Mouse (Mus musculus): ENCODE data around the gene Nlrx1. TPM values are rescaled to one million over a fixed set of nuclear protein-coding genes. Genes with fewer than 3 reads are reported as not detected.

Gene Nlrx1
- polyA plus RNA-seq, 1 experiment from 2014 or later: 5.6 TPM

DNA sequence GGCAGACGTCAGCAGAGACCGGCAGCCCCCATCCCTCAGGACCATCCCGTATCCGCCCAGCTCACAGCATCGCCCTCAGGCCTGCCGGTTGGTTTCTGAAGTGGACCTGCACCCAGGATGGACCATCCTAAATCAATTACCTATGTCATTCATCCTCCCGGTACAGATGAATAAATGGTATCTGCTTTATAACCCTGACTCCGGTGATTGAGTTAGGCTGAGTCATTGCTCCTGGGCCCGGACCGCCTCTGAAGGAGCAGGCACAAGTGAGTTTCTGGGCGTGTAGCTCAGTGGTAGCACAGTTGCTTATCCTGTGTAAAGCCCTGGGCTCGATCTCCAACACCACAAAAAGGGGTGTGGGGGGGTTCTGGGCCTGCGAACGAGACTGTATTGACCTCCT lies 7.0 kb downstream of the Nlrx1 start:
- WGBS: 85% methylated on average over 14 of the region's 14 CpGs
- H3K36me3 ChIP-seq (ENCODE audit: control insufficient read depth, insufficient read depth, low read length): no peaks in the 10 kb centered on the region
- H3K4me2 ChIP-seq (replicated peaks; ENCODE audit: low read depth, low read length): no peak overlapping the region
- H3K4me3 ChIP-seq (ENCODE audit: low read length): no peak overlapping the region
- no peaks in the 10 kb centered on the region for H3K27me3 ChIP-seq (ENCODE audit: control insufficient read depth, insufficient read depth, low read length)
- no peaks in the 10 kb centered on the region for H3K4me1 ChIP-seq (ENCODE audit: control insufficient read depth, insufficient read depth, low read length)
- no peak for ATAC-seq (ENCODE audit: low FRiP score, low TSS enrichment)
- no peak overlapping the region for H3K27ac ChIP-seq (ENCODE audit: low read depth, low read length)
- H3K9ac ChIP-seq (ENCODE audit: low read depth, low read length): no peak overlapping the region
- H3K9me3 ChIP-seq (ENCODE audit: control insufficient read depth, low read length): no peaks in the 10 kb centered on the region

DNA sequence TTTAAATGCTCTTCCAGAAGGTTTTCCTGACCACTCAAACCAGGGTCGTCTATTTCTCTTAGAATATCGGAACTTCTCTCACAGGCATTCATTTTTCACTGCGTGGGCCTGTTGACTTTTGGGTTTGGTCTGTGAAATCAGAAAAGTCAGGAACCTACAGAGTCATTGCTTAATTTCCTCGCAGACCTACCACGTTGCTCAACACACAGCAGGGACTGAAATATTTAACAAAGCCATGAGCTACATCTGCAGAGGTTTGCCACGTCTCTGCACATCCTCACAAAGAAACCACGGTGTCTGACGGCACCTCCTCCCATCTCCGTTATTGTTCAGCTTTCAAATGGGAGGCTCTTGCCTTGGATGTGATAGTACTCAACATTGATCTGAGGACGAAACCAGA lies 9.4 kb downstream of the Nlrx1 start:
- Histone ChIP-seq H3K4me2 (replicated peaks; ENCODE audit: low read depth, low read length) (no peak overlapping the region), H3K36me3 (ENCODE audit: control insufficient read depth, insufficient read depth, low read length) (no peaks in the 10 kb centered on the region), H3K9ac (ENCODE audit: low read depth, low read length) (no peak overlapping the region), H3K4me1 (ENCODE audit: control insufficient read depth, insufficient read depth, low read length) (peaks cover 6% of the 10 kb centered on the region; the same call in 1 of the 2 replicates), H3K9me3 (ENCODE audit: control insufficient read depth, low read length) (no peaks in the 10 kb centered on the region), H3K27me3 (ENCODE audit: control insufficient read depth, insufficient read depth, low read length) (no peaks in the 10 kb centered on the region), H3K27ac (ENCODE audit: low read depth, low read length) (no peak overlapping the region), H3K4me3 (ENCODE audit: low read length) (no peak overlapping the region)
- no peak for ATAC-seq (ENCODE audit: low FRiP score, low TSS enrichment)
- 86% methylated on average over 10 of the region's 10 CpGs for WGBS

DNA sequence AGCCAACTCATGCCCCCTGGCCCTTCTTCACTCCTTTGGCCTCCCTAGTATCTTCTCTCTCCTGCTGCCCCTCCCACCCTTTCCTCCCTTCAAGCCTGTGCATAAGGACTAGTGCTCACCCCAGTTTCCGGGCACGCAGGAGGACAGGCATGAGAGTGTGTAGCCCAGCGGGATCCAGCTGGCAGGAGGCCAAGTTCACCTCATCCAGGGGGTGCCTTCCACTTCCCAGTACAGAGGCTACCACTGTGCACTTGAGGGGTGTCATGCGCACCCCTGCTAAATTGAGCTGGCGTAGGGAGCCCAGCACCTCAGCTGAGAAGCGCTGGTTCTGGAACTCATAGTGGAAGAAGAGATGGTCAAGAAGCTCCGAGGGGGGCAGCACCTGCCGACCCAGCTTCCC lies 12.2 kb downstream of the Nlrx1 start:
- Histone ChIP-seq H3K4me1 (ENCODE audit: control insufficient read depth, insufficient read depth, low read length) (peaks cover 6% of the 10 kb centered on the region; the same call in 1 of the 2 replicates), H3K27ac (ENCODE audit: low read depth, low read length) (no peak overlapping the region), H3K9ac (ENCODE audit: low read depth, low read length) (no peak overlapping the region), H3K9me3 (ENCODE audit: control insufficient read depth, low read length) (no peaks in the 10 kb centered on the region), H3K27me3 (ENCODE audit: control insufficient read depth, insufficient read depth, low read length) (no peaks in the 10 kb centered on the region; the same call in 1 of the 2 replicates), H3K36me3 (ENCODE audit: control insufficient read depth, insufficient read depth, low read length) (no peaks in the 10 kb centered on the region), H3K4me2 (replicated peaks; ENCODE audit: low read depth, low read length) (no peak overlapping the region), H3K4me3 (ENCODE audit: low read length) (no peak overlapping the region)
- no peak for ATAC-seq (ENCODE audit: low FRiP score, low TSS enrichment)
- WGBS: 89% methylated on average over 8 of the region's 8 CpGs

DNA sequence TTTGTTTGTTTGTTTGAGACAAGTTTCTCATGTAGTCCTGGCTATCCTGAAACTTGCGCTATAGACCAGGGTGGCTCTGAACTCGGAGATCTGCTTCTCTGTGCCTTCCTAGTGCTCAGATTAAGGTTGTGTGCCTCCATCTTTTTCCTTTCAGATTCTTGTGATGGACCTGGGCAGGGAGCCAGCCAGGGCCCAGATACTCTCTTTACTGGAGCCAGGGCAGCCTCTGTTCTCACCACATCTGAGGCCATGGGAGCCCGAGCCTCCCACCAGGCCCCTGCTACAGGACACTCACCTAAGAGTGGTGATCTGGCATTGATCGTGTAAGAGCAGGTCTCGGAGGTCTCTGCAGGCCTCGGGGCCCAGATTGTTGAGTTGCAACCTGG lies 13.3 kb downstream of the Nlrx1 start:
- H3K9me3 ChIP-seq (ENCODE audit: control insufficient read depth, low read length): no peaks in the 10 kb centered on the region
- ATAC-seq (ENCODE audit: low FRiP score, low TSS enrichment): no peak
- no peak overlapping the region for H3K9ac ChIP-seq (ENCODE audit: low read depth, low read length)
- 76% methylated on average over 6 of the region's 6 CpGs for WGBS
- no peaks in the 10 kb centered on the region; the same call in 1 of the 2 replicates for H3K27me3 ChIP-seq (ENCODE audit: control insufficient read depth, insufficient read depth, low read length)
- H3K4me3 ChIP-seq (ENCODE audit: low read length): no peak overlapping the region
- no peak overlapping the region for H3K27ac ChIP-seq (ENCODE audit: low read depth, low read length)
- H3K4me1 ChIP-seq (ENCODE audit: control insufficient read depth, insufficient read depth, low read length): peaks cover 13% of the 10 kb centered on the region
- H3K36me3 ChIP-seq (ENCODE audit: control insufficient read depth, insufficient read depth, low read length): no peaks in the 10 kb centered on the region
- H3K4me2 ChIP-seq (replicated peaks; ENCODE audit: low read depth, low read length): no peak overlapping the region

DNA sequence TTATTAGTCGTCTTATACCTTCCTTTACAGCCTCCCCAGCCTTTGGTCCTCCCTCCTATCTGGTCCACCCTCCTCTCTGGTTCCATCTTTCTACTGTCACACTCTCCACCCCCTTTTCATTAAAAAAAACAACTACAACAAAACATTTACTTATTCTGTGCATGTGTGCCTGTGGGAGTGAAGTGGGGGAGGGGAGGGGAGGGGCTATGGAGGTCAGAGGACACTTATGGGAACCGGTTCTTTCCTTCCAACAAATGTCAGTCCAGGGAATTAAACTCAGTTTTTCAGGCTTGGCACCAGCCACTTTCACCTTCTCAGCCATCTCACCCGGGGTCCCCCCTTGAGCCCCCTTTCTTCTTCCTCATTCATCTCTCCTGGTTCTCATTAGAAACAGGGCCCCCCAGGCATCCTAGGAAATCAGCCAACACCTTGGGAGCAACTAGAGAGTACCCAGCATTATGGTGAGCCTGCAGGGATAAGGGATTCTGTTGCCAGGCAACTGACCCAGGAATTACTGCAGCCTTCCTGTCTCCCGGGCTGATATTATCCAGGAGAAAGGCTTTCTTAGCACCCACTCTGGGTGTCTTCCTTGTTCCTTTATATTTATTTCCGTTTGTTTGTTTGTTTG lies 13.8 kb downstream of the Nlrx1 start:
- H3K27me3 ChIP-seq (ENCODE audit: control insufficient read depth, insufficient read depth, low read length): no peaks in the 10 kb centered on the region; the same call in 1 of the 2 replicates
- WGBS: 14% methylated on average over 5 of the region's 5 CpGs
- H3K9me3 ChIP-seq (ENCODE audit: control insufficient read depth, low read length): no peaks in the 10 kb centered on the region
- ATAC-seq (ENCODE audit: low FRiP score, low TSS enrichment): no peak
- no peak overlapping the region for H3K4me2 ChIP-seq (replicated peaks; ENCODE audit: low read depth, low read length)
- H3K27ac ChIP-seq (ENCODE audit: low read depth, low read length): no peak overlapping the region
- H3K4me3 ChIP-seq (ENCODE audit: low read length): no peak overlapping the region
- H3K4me1 ChIP-seq (ENCODE audit: control insufficient read depth, insufficient read depth, low read length): peaks cover 18% of the 10 kb centered on the region
- H3K9ac ChIP-seq (ENCODE audit: low read depth, low read length): no peak overlapping the region
- no peaks in the 10 kb centered on the region for H3K36me3 ChIP-seq (ENCODE audit: control insufficient read depth, insufficient read depth, low read length)

DNA sequence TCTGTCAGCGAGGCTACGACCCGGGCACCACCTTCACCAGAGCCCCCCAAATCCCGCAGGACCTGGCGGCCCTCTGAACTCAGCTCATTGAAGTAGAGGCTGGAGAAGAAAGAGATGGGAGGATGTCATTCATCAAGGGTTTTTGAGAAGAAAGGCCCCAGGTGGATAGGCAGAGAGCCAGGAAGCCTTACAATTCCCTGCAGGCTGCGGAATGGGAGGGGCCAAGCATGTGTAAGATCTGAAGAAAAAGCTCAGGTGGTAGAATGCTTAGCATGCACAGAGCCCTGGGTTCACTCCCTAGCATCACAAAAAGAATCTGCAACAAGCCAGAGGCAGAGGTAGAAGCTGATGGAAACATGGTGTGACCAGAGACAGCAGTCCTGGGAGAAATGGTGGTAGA lies 15.0 kb downstream of the Nlrx1 start:
- Histone ChIP-seq H3K4me2 (replicated peaks; ENCODE audit: low read depth, low read length) (no peak overlapping the region), H3K27ac (ENCODE audit: low read depth, low read length) (no peak overlapping the region), H3K36me3 (ENCODE audit: control insufficient read depth, insufficient read depth, low read length) (no peaks in the 10 kb centered on the region), H3K27me3 (ENCODE audit: control insufficient read depth, insufficient read depth, low read length) (no peaks in the 10 kb centered on the region; the same call in 1 of the 2 replicates), H3K9ac (ENCODE audit: low read depth, low read length) (no peak overlapping the region), H3K4me1 (ENCODE audit: control insufficient read depth, insufficient read depth, low read length) (peaks cover 19% of the 10 kb centered on the region), H3K4me3 (ENCODE audit: low read length) (no peak overlapping the region), H3K9me3 (ENCODE audit: control insufficient read depth, low read length) (no peaks in the 10 kb centered on the region)
- 64% methylated on average over 6 of the region's 6 CpGs for WGBS
- ATAC-seq (ENCODE audit: low FRiP score, low TSS enrichment): no peak

DNA sequence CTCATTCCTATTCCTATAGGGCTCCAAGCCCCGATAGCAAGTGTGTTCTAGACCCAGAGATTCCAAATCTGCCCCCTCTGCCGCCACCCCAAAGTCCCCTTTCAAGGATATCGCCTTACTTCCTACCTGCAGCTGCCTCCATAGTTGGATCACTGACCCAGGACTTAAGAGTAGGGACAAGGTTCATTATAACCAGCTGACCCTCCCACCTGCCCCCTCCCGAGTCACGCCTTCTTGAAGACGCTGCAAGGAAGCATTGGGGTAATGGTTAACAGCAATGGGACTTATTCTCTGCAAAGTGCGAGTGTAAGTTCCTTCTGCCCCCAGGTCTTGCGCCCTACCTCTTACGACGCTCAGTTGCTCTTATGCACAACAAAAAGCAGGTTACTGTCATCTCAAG lies 17.1 kb downstream of the Nlrx1 start, which contains the start of gene Pdzd3:
Pdzd3 (minus strand) TSS at position 158 of the 400 bp plus-strand sequence.
- ATAC-seq (ENCODE audit: low FRiP score, low TSS enrichment): no peak
- no peak within 1 kb of the TSS for H3K4me3 ChIP-seq (ENCODE audit: low read length)
- H3K27me3 ChIP-seq (ENCODE audit: control insufficient read depth, insufficient read depth, low read length): no peaks in the 10 kb centered on the region; the same call in 1 of the 2 replicates
- 58% methylated on average over 10 of the region's 10 CpGs for WGBS
- no peaks in the 10 kb centered on the region for H3K9me3 ChIP-seq (ENCODE audit: control insufficient read depth, low read length)
- H3K4me2 ChIP-seq (replicated peaks; ENCODE audit: low read depth, low read length): no peak within 1 kb of the TSS
- no peak within 1 kb of the TSS for H3K27ac ChIP-seq (ENCODE audit: low read depth, low read length)
- peaks cover 19% of the 10 kb centered on the region for H3K4me1 ChIP-seq (ENCODE audit: control insufficient read depth, insufficient read depth, low read length)
- no peak within 1 kb of the TSS for H3K9ac ChIP-seq (ENCODE audit: low read depth, low read length)
- no peaks in the 10 kb centered on the region for H3K36me3 ChIP-seq (ENCODE audit: control insufficient read depth, insufficient read depth, low read length)

DNA sequence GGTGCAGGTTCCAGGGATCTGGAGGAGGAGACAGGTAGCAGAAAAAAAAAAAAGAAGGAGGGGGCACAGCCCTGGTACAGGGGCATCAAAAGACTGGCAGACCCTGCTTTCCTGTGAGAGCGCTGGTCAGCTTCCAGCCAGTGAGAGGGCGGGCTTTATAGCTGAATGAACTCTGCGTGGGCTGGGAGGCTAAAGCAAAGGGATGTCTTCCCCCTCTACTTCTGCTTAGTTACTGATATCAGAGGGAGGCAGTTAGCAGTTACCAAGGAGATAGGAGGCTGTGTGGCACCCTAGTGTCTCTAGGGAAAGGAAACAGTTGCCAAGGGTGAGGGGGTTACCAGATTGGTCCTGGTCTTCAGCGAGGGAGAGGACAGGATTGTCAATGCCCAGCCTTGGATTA lies 18.0 kb downstream of the Nlrx1 start:
- WGBS: 46% methylated on average over 4 of the region's 4 CpGs

DNA sequence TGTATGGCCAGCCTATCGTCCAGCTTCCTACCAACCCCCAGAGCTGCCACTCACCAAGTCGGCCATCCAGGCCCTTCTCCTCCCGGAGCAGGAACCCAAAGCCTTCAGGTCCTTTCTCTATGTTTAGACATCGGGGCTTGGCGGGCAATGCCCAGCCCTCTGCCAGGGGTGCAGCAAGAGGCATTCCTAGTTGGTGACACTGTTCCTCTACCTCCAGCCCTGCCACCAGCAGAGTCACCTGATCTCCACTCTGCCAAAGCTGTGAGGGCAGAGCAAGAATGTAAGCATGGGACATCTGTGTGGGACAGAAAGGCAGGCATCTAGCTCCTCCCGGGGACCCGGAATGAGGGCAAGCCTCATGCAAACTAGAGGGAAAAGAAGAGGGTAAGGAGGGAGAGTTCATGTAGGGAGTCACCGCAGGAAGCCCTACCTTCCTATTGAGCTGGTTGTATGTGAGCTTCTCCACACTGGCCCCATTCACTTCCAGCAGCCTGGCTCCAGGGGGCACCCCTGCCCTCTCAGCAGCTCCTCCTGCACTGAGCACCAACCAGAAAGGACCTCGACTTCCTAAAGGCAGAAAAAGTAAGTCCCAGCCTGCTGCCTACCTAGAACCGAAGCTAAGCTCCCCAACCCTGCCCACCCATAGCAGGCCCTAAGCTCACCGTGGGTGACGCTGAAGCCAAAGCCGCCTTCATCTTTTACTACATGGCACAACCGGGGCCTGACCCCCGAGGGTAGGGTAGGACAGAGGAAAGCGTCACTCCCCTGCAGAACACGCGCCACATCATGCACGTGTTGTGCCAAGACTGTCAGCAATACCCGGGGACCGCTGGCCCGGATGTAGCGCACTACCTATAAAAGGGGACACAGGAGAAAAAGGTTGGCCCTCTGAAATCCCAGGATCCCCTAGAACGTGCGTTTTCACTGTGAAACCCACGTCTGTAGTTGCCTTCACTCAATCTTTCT lies 18.9 kb downstream of the Nlrx1 start:
- Histone ChIP-seq H3K9me3 (ENCODE audit: control insufficient read depth, low read length) (no peaks in the 10 kb centered on the region), H3K27me3 (ENCODE audit: control insufficient read depth, insufficient read depth, low read length) (no peaks in the 10 kb centered on the region; the same call in 1 of the 2 replicates), H3K9ac (ENCODE audit: low read depth, low read length) (no peak overlapping the region), H3K27ac (ENCODE audit: low read depth, low read length) (no peak overlapping the region), H3K36me3 (ENCODE audit: control insufficient read depth, insufficient read depth, low read length) (no peaks in the 10 kb centered on the region), H3K4me2 (replicated peaks; ENCODE audit: low read depth, low read length) (no peak overlapping the region), H3K4me1 (ENCODE audit: control insufficient read depth, insufficient read depth, low read length) (peaks cover 17% of the 10 kb centered on the region), H3K4me3 (ENCODE audit: low read length) (no peak overlapping the region)
- 50% methylated on average over 26 of the region's 26 CpGs for WGBS
- ATAC-seq (ENCODE audit: low FRiP score, low TSS enrichment): peak; percentile 84

More for the DNA sequence above, 18.0 kb downstream of the Nlrx1 start:
- peaks cover 19% of the 10 kb centered on the region for H3K4me1 ChIP-seq (ENCODE audit: control insufficient read depth, insufficient read depth, low read length)
- no peaks in the 10 kb centered on the region for H3K36me3 ChIP-seq (ENCODE audit: control insufficient read depth, insufficient read depth, low read length)
- no peak overlapping the region for H3K9ac ChIP-seq (ENCODE audit: low read depth, low read length)
- H3K4me3 ChIP-seq (ENCODE audit: low read length): no peak overlapping the region
- H3K4me2 ChIP-seq (replicated peaks; ENCODE audit: low read depth, low read length): no peak overlapping the region
- no peaks in the 10 kb centered on the region; the same call in 1 of the 2 replicates for H3K27me3 ChIP-seq (ENCODE audit: control insufficient read depth, insufficient read depth, low read length)
- no peaks in the 10 kb centered on the region for H3K9me3 ChIP-seq (ENCODE audit: control insufficient read depth, low read length)
- H3K27ac ChIP-seq (ENCODE audit: low read depth, low read length): no peak overlapping the region
- 0 out of 2 replicates have a peak, but pooled peaks have one; percentile 21 for ATAC-seq (ENCODE audit: low FRiP score, low TSS enrichment)

Measured in kidney, embryonic 14.5 days (tissue).